Mouse (Mus musculus): ENCODE results near the gene Chst15. TPM values are rescaled to one million over a fixed set of nuclear protein-coding genes. Genes with fewer than 3 reads are reported as not detected.

Chst15 gene
- polyA plus RNA-seq, 1 experiment from 2014 or later, result 22.3 TPM

GRCm38 (mm10) chr7:132227075-132227640, 89.9 kb downstream of the Chst15 start:
- no peaks in the 10 kb centered on the region for H3K27me3 ChIP-seq (ENCODE audit: control insufficient read depth, insufficient read depth, low read depth, low read length)
- H3K9ac ChIP-seq (ENCODE audit: low read length), result no peak overlapping the region
- ATAC-seq (ENCODE audit: low read depth), result peak; percentile 11; the same call in 1 of the 2 replicates
- H3K27ac ChIP-seq (ENCODE audit: low read length), result no peak overlapping the region
- H3K4me2 ChIP-seq (ENCODE audit: low read depth, low read length), result no peak overlapping the region
- no peak overlapping the region for H3K4me3 ChIP-seq (ENCODE audit: low read length)
- H3K4me1 ChIP-seq (replicated peaks; ENCODE audit: control insufficient read depth, insufficient read depth, low read length), result peaks cover 8% of the 10 kb centered on the region; the same call in 1 of the 2 replicates
- WGBS, result 72% methylated on average over 8 of the region's 8 CpGs
- no peaks in the 10 kb centered on the region for H3K9me3 ChIP-seq (ENCODE audit: control insufficient read depth, low read length)
- H3K36me3 ChIP-seq (ENCODE audit: control insufficient read depth, insufficient read depth, low read length), result no peaks in the 10 kb centered on the region

DNA sequence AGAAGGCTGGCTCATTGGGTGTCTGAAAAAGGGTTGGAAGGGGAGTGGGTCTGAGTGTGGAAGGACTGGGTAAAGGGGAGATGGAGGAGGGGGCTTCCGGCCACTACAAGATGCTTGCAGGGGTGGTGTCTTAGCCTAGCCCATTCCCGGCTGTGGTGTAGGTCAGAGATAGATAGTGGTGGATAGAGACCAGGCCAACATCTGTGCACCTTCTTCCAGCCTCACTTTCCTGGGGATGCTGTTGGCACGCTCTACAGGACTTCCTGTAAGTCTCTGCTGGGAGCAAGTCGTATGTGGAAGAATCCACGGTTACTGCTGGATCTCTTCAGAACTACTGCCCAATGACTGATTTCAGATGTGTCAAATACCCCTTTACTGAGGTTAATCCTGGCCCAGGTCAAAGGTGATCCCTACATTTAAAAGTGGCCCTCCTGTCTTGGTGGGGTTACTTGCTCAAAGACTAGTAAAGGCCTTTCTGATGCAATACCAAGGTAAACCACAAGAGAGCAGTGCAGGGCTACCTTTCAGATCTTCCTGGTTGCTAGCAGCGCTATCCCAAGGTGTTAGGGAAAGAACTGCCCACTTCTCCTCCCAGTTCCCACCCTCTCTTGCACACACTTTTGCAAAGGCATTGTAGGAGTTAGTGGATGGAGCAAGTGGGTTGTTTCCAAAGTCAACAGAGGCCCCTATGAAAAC, 90.5 kb downstream of the Chst15 start:
- Histone ChIP-seq H3K9me3 (ENCODE audit: control insufficient read depth, low read length) (no peaks in the 10 kb centered on the region), H3K9ac (ENCODE audit: low read length) (no peak overlapping the region), H3K4me2 (ENCODE audit: low read depth, low read length) (no peak overlapping the region), H3K4me3 (ENCODE audit: low read length) (no peak overlapping the region), H3K27ac (ENCODE audit: low read length) (no peak overlapping the region), H3K27me3 (ENCODE audit: control insufficient read depth, insufficient read depth, low read depth, low read length) (no peaks in the 10 kb centered on the region), H3K4me1 (replicated peaks; ENCODE audit: control insufficient read depth, insufficient read depth, low read length) (peaks cover 8% of the 10 kb centered on the region; the same call in 1 of the 2 replicates), H3K36me3 (ENCODE audit: control insufficient read depth, insufficient read depth, low read length) (no peaks in the 10 kb centered on the region)
- ATAC-seq (ENCODE audit: low read depth), result peak; percentile 77
- 54% methylated on average over 6 of the region's 6 CpGs for WGBS

- H3K27me3 ChIP-seq (ENCODE audit: control insufficient read depth, insufficient read depth, low read depth, low read length), result no peaks in the 10 kb centered on the region
- H3K4me3 ChIP-seq (ENCODE audit: low read length), result no peak overlapping the region
- H3K4me2 ChIP-seq (ENCODE audit: low read depth, low read length), result no peak overlapping the region
- H3K36me3 ChIP-seq (ENCODE audit: control insufficient read depth, insufficient read depth, low read length), result no peaks in the 10 kb centered on the region
- WGBS, result 31% methylated on average over 10 of the region's 10 CpGs
- no peak overlapping the region for H3K9ac ChIP-seq (ENCODE audit: low read length)
- ATAC-seq (ENCODE audit: low read depth), result no peak
- H3K27ac ChIP-seq (ENCODE audit: low read length), result peak overlapping the region; percentile 26; the same call in 1 of the 2 replicates
- peaks cover 8% of the 10 kb centered on the region; the same call in 1 of the 2 replicates for H3K4me1 ChIP-seq (replicated peaks; ENCODE audit: control insufficient read depth, insufficient read depth, low read length)
- no peaks in the 10 kb centered on the region for H3K9me3 ChIP-seq (ENCODE audit: control insufficient read depth, low read length)
These were observed 93.4 kb downstream of the Chst15 start for GRCm38 (mm10) chr7:132223452-132224141.

GRCm38 (mm10) chr7:132214031-132214430, 103.0 kb downstream of the Chst15 start:
- no peak overlapping the region for H3K4me2 ChIP-seq (ENCODE audit: low read depth, low read length)
- ATAC-seq (ENCODE audit: low read depth), result no peak
- H3K27ac ChIP-seq (ENCODE audit: low read length), result no peak overlapping the region
- no peaks in the 10 kb centered on the region; the same call in 1 of the 2 replicates for H3K27me3 ChIP-seq (ENCODE audit: control insufficient read depth, insufficient read depth, low read depth, low read length)
- H3K4me1 ChIP-seq (replicated peaks; ENCODE audit: control insufficient read depth, insufficient read depth, low read length), result no peaks in the 10 kb centered on the region
- H3K36me3 ChIP-seq (ENCODE audit: control insufficient read depth, insufficient read depth, low read length), result no peaks in the 10 kb centered on the region
- no peaks in the 10 kb centered on the region for H3K9me3 ChIP-seq (ENCODE audit: control insufficient read depth, low read length)
- H3K4me3 ChIP-seq (ENCODE audit: low read length), result no peak overlapping the region
- WGBS, result 61% methylated on average over 10 of the region's 10 CpGs
- no peak overlapping the region for H3K9ac ChIP-seq (ENCODE audit: low read length)

GRCm38 (mm10) chr7:132213460-132213859, 103.6 kb downstream of the Chst15 start:
- H3K9ac ChIP-seq (ENCODE audit: low read length), result no peak overlapping the region
- no peak overlapping the region for H3K4me2 ChIP-seq (ENCODE audit: low read depth, low read length)
- no peaks in the 10 kb centered on the region; the same call in 1 of the 2 replicates for H3K27me3 ChIP-seq (ENCODE audit: control insufficient read depth, insufficient read depth, low read depth, low read length)
- H3K27ac ChIP-seq (ENCODE audit: low read length), result no peak overlapping the region
- 8% methylated on average over 8 of the region's 8 CpGs for WGBS
- no peaks in the 10 kb centered on the region for H3K9me3 ChIP-seq (ENCODE audit: control insufficient read depth, low read length)
- peak; percentile 61; the same call in 1 of the 2 replicates for ATAC-seq (ENCODE audit: low read depth)
- H3K4me3 ChIP-seq (ENCODE audit: low read length), result no peak overlapping the region
- no peaks in the 10 kb centered on the region for H3K36me3 ChIP-seq (ENCODE audit: control insufficient read depth, insufficient read depth, low read length)
- H3K4me1 ChIP-seq (replicated peaks; ENCODE audit: control insufficient read depth, insufficient read depth, low read length), result no peaks in the 10 kb centered on the region

GRCm38 (mm10) chr7:132211920-132212701, 104.9 kb downstream of the Chst15 start:
- Histone ChIP-seq H3K4me3 (ENCODE audit: low read length) (no peak overlapping the region), H3K27ac (ENCODE audit: low read length) (no peak overlapping the region), H3K9me3 (ENCODE audit: control insufficient read depth, low read length) (no peaks in the 10 kb centered on the region), H3K4me1 (replicated peaks; ENCODE audit: control insufficient read depth, insufficient read depth, low read length) (no peaks in the 10 kb centered on the region), H3K36me3 (ENCODE audit: control insufficient read depth, insufficient read depth, low read length) (no peaks in the 10 kb centered on the region), H3K4me2 (ENCODE audit: low read depth, low read length) (no peak overlapping the region), H3K9ac (ENCODE audit: low read length) (no peak overlapping the region), H3K27me3 (ENCODE audit: control insufficient read depth, insufficient read depth, low read depth, low read length) (no peaks in the 10 kb centered on the region; the same call in 1 of the 2 replicates)
- ATAC-seq (ENCODE audit: low read depth), result no peak
- WGBS, result 79% methylated on average over 6 of the region's 6 CpGs

DNA sequence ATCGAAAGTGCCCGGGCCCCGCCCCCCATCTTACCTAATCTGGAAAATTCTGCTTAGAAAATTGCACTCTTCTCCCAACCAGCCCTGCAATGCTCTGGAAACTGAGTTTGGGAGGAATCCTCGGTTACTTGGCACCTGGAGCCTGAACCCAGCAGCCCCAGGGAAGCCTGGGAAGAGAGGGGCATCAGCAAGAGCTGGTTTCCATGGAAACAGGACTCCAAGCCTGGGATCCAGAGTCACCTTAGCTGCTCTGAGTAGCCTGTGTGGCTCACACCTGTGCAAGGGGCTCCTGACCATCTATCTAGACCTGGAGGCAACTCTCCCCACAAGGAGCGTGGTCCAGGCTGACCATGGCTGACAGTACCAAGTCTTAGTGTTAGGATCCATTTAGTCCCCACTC, 106.4 kb downstream of the Chst15 start:
- Histone ChIP-seq H3K27me3 (ENCODE audit: control insufficient read depth, insufficient read depth, low read depth, low read length) (no peaks in the 10 kb centered on the region), H3K4me1 (replicated peaks; ENCODE audit: control insufficient read depth, insufficient read depth, low read length) (no peaks in the 10 kb centered on the region), H3K36me3 (ENCODE audit: control insufficient read depth, insufficient read depth, low read length) (no peaks in the 10 kb centered on the region), H3K9me3 (ENCODE audit: control insufficient read depth, low read length) (no peaks in the 10 kb centered on the region), H3K27ac (ENCODE audit: low read length) (no peak overlapping the region), H3K4me3 (ENCODE audit: low read length) (no peak overlapping the region), H3K9ac (ENCODE audit: low read length) (no peak overlapping the region), H3K4me2 (ENCODE audit: low read depth, low read length) (no peak overlapping the region)
- WGBS, result 81% methylated on average over 5 of the region's 5 CpGs
- no peak for ATAC-seq (ENCODE audit: low read depth)

GRCm38 (mm10) chr7:132208946-132209651, 107.9 kb downstream of the Chst15 start:
- Histone ChIP-seq H3K9me3 (ENCODE audit: control insufficient read depth, low read length) (no peaks in the 10 kb centered on the region), H3K4me1 (replicated peaks; ENCODE audit: control insufficient read depth, insufficient read depth, low read length) (no peaks in the 10 kb centered on the region), H3K4me3 (ENCODE audit: low read length) (no peak overlapping the region), H3K9ac (ENCODE audit: low read length) (no peak overlapping the region), H3K27me3 (ENCODE audit: control insufficient read depth, insufficient read depth, low read depth, low read length) (no peaks in the 10 kb centered on the region), H3K4me2 (ENCODE audit: low read depth, low read length) (no peak overlapping the region), H3K36me3 (ENCODE audit: control insufficient read depth, insufficient read depth, low read length) (no peaks in the 10 kb centered on the region), H3K27ac (ENCODE audit: low read length) (no peak overlapping the region)
- ATAC-seq (ENCODE audit: low read depth), result no peak
- WGBS, result 74% methylated on average over 9 of the region's 9 CpGs

Measured in lung, embryonic 16.5 days (tissue).